Mouse (Mus musculus): Measurements from ENCODE around the gene Ggact.

DNA sequence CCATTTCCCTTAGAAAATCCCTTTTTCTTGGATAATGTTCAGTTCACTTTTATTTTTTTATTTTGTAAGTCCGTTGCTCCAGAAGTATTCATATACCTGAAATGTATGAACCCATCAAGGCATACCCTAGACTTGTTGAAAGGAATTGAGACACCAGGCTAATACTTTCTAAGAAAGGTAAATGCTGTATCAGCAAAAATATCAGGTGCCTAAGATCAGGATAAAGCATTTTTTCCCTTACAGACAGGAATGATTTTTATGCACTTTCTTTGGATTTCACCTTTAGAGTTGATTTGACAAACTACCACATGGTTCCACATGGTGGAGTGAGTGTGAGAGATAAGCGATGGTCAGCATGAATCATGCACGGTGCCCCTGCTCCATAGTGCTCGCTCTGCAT lies 120.2 kb downstream of the Ggact start:
- TF ChIP-seq POLR2A (IDR thresholded peaks at IDR 0.05; ENCODE audit: borderline replicate concordance, extremely low read depth, low read depth, low read length) (no peak), CTCF (IDR thresholded peaks at IDR 0.05; ENCODE audit: insufficient read depth, low read length) (no peak)

All from lung, adult 2 months (tissue).